Mouse (Mus musculus): ENCODE measurements around the gene Gm11027.

Gm11027 gene

GRCm38 (mm10) chr12:116280149-116280652 is 5.0 kb downstream of the Gm11027 start:
- DNase-seq, result no peak

GRCm38 (mm10) chr12:116280653-116281364 is 5.6 kb downstream of the Gm11027 start, which contains the start of gene Esyt2:
Esyt2 (plus strand) TSS chr12:116281196.
- DNase-seq, result peak; percentile 99 to 100

DNA sequence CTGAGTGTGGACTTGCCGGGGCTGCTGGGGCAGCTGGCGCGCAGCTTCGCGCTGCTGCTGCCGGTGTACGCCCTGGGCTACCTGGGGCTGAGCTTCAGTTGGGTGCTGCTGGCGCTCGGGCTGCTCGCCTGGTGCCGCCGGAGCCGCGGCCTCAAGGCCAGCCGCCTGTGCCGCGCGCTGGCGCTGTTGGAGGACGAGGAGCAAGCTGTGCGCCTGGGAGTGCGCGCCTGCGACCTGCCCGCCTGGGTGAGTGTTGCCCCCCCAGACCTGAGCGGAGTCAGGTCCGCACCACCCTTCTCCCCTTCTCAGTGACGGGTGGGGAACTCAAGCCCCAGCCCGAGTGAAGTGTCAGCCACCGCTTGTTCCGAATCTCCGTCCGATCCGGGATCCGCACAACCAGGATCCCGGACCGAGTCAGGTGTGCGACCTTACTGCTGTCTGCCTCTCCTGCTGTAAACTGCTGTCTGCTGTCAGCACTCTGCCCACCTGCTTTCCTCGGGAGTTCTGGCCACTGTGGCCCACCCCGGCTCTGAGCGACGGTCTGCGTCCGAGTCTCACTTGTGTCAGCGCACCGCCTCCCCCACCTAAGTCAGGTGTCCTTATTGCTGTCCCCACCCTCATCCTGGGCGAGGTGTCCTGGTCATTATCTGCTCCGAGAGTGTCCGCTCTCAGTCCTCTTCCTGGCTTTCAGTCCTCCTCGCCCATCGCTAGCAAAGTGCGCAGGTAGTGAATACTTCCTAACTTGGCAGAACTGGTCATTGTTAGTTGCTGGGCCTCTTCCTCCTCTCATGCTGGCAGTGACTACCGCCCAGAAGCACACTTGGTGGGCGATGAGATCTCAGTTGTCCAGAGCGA is 6.5 kb downstream of the Gm11027 start:
- peak in 1 of 2 experiments; percentile 60 for DNase-seq

DNA sequence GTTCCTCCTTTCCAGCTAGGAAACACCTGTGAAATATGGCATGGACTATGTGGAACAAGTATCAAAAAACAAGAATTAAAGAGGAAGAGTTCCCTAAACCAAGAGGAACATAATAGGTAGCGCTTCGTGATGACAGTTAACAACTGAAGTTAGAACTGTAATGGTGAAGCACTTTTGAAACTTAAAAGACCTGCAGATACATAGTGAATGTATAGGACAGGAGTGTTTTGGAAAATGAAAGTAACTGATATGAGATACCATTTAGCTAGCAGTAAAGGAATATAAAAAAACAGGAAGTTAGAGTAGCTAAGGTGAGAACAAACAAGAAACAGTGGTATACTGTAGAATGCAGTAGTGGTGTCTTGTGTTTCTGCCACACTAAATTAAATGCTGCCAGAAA is 7.7 kb downstream of the Gm11027 start:
- no peak for DNase-seq

- DNase-seq, result no peak
Observed at GRCm38 (mm10) chr12:116283511-116283910, 8.3 kb downstream of the Gm11027 start.

- no peak for DNase-seq
Observed at GRCm38 (mm10) chr12:116293185-116293584, 18.0 kb downstream of the Gm11027 start.

GRCm38 (mm10) chr12:116293599-116294292 is 18.6 kb downstream of the Gm11027 start:
- DNase-seq, result no peak

DNA sequence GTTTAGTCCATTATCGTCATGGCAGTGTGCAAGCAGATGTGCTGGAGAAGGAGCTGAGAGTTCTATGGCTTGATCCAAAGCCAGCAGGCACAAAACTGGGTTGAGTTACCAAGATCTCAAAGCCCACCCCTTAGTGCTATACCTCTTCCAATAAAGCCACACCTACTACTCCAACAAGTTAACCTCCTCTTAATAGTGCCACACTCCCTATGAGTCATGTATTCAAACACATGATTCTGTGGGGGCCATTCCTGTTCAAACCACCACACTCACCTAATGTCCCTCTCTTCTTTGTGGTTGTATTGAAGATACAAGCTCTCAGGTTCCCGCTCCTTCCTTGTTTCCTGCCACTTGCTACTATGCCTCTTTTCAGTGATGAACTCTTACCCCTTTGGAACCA is 24.7 kb downstream of the Gm11027 start:
- no peak for DNase-seq

GRCm38 (mm10) chr12:116302181-116302580 is 27.0 kb downstream of the Gm11027 start:
- DNase-seq, result no peak

- DNase-seq, result no peak
Observed at GRCm38 (mm10) chr12:116306042-116306441, 30.9 kb downstream of the Gm11027 start.

GRCm38 (mm10) chr12:116307870-116308269 is 32.7 kb downstream of the Gm11027 start:
- DNase-seq, result no peak

GRCm38 (mm10) chr12:116308612-116309011 is 33.4 kb downstream of the Gm11027 start:
- DNase-seq, result no peak

DNA sequence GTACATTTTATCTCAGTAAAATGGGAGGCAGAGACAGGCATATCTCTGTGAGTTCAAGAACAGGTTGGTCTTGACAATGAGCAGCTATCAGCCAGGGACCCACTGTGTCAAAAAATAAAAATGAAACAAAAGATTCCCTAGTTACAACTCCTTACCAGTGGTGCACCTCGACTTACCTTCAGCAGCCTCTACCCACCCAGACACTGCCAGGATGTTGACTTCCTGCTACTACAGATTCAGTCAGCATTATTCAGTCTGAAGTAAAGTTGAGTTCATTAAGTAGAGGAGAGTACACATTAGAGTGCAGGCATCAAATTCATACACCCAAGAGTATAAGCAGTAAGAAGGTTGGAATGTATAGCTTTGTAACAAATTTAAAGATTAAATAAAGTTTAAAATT is 38.6 kb downstream of the Gm11027 start:
- DNase-seq, result no peak

- peak; percentile 4 to 6 for DNase-seq
Observed at GRCm38 (mm10) chr12:116315498-116315897, 40.3 kb downstream of the Gm11027 start.

- no peak for DNase-seq
Observed at GRCm38 (mm10) chr12:116317818-116318217, 42.6 kb downstream of the Gm11027 start.

Measured in thymus, postnatal 36 days (tissue).